Mouse (Mus musculus) liver, embryonic 14.5 days (tissue): ENCODE data around the gene Hrasls. TPM values are rescaled to one million over a fixed set of nuclear protein-coding genes. Genes with fewer than 3 reads are reported as not detected.

Experiments
- ATAC-seq: fragments of 200-750 bp; cut with Nextera tagmentation; 2 replicates; pipeline ENCODE4 v1.8.0; 2017; ENCODE audit warnings: moderate number of reproducible peaks, mild to moderate bottlenecking, moderate library complexity; ENCODE audit not compliant: insufficient read depth
- DNase-seq, 3 experiments: peaks; one replicate each; pipeline ENCODE4 v3.0.0-alpha.2; 2012 to 2013; ENCODE audit warnings: low read depth in 3 of 3, low spot score in 3 of 3
- H3K27ac ChIP-seq: fragments of 300-500 bp; sonication (generic); 2 replicates; pipeline ENCODE4 v1.5.1; 2014; ENCODE audit warnings: moderate library complexity, mild to moderate bottlenecking, control low read depth, inconsistent platforms
- H3K27me3 ChIP-seq: fragments of 300-500 bp; sonication (generic); 2 replicates; pipeline ENCODE4 v1.6.1; 2014; ENCODE audit warnings: mild to moderate bottlenecking, low read length, moderate library complexity; ENCODE audit not compliant: control insufficient read depth, insufficient read depth
- H3K36me3 ChIP-seq: fragments of 300-500 bp; sonication (generic); replicated peaks from 2 replicates; pipeline ENCODE4 v1.6.1; 2014; ENCODE audit warnings: low read depth; ENCODE audit not compliant: control insufficient read depth, insufficient read depth
- H3K4me1 ChIP-seq, 2 experiments: fragments of 200-500 bp in 1 of 2; fragments of 300-500 bp in 1 of 2; sonication (generic) in 1 of 2; replicated peaks; 2 replicates each; pipeline ENCODE4 v1.6.1; 2012 to 2014; ENCODE audit warnings: antibody characterized with exemption in 1 of 2, inconsistent platforms in 1 of 2, low read length in 1 of 2; ENCODE audit not compliant: control insufficient read depth in 2 of 2, insufficient read depth in 2 of 2
- H3K4me2 ChIP-seq: fragments of 300-500 bp; sonication (generic); 2 replicates; pipeline ENCODE4 v1.6.1; 2014; ENCODE audit warnings: low read depth, mild to moderate bottlenecking, control low read depth, moderate library complexity
- H3K4me3 ChIP-seq, 2 experiments: fragments of 200-500 bp in 1 of 2; fragments of 300-500 bp in 1 of 2; sonication (generic) in 1 of 2; 2 replicates each; pipeline ENCODE4 v1.5.1; 2012 to 2014; ENCODE audit warnings: low read depth in 2 of 2, low read length in 2 of 2, mild to moderate bottlenecking in 2 of 2, control low read depth in 1 of 2, inconsistent platforms in 1 of 2, moderate library complexity in 1 of 2; ENCODE audit not compliant: insufficient read depth in 1 of 2
- H3K9ac ChIP-seq: fragments of 300-500 bp; sonication (generic); replicated peaks from 2 replicates; pipeline ENCODE4 v1.6.1; 2014; ENCODE audit warnings: mild to moderate bottlenecking, control low read depth, moderate library complexity
- H3K9me3 ChIP-seq: fragments of 300-500 bp; sonication (generic); 2 replicates; pipeline ENCODE4 v1.6.1; 2016; ENCODE audit warnings: low read length, mixed read lengths; ENCODE audit not compliant: control insufficient read depth
- CTCF ChIP-seq: IDR thresholded peaks from 2 replicates; pipeline ENCODE4 v1.5.1; 2016; ENCODE audit warnings: antibody characterized with exemption, low read depth, control low read depth
- EP300 ChIP-seq: IDR thresholded peaks from 2 replicates; pipeline ENCODE4 v1.6.1; 2016; ENCODE audit warnings: antibody characterized with exemption, low read depth
- WGBS: fragments of 180-500 bp; shearing (Covaris S2); extraction: QIAGEN DNeasy Blood & Tissue Kit; methylation state at CpG from one replicate; pipeline ENCODE4 v1.1.7; 2014; ENCODE audit not compliant: insufficient replicate concordance; 5-methylcytosine and 5-hydroxymethylcytosine counted together
- polyA plus RNA-seq, 2 experiments: library from polyadenylated mRNA; depleted of rRNA in 1 of 2; stranded (reverse) in 1 of 2; unstranded in 1 of 2; fragments of >200 nt; fragmentation: Nextera tagmentation in 1 of 2; extraction: Ambion mirVana in 1 of 2; gene quantifications; 2 replicates each; pipeline versions ENCODE4 v1.2.1 to v1.2.3; 2012 to 2014

The Hrasls gene
- polyA plus RNA-seq, 2 experiments = 0.02 to 0.04 TPM

- Histone ChIP-seq H3K4me1 (no peaks in the 10 kb centered on the region), H3K9me3 (no peaks in the 10 kb centered on the region), H3K9ac (no peak overlapping the region), H3K27ac (no peak overlapping the region), H3K27me3 (no peaks in the 10 kb centered on the region), H3K4me3 (no peak overlapping the region), H3K36me3 (no peaks in the 10 kb centered on the region), H3K4me2 (no peak overlapping the region)
- ATAC-seq (no peak), DNase-seq (no peak)
- TF ChIP-seq EP300 (no peak), CTCF (no peak)
- WGBS = 45% methylated on average over 6 of the region's 6 CpGs
Measured at GRCm38 (mm10) chr16:29174831-29175350, 34.6 kb upstream of the Hrasls start.

- Histone ChIP-seq H3K9ac (no peak overlapping the region), H3K36me3 (no peaks in the 10 kb centered on the region), H3K4me1 (no peaks in the 10 kb centered on the region), H3K27ac (no peak overlapping the region), H3K27me3 (no peaks in the 10 kb centered on the region), H3K9me3 (no peaks in the 10 kb centered on the region), H3K4me3 (no peak overlapping the region), H3K4me2 (no peak overlapping the region)
- ATAC-seq = no peak
- TF ChIP-seq CTCF = no peak
- no peak for TF ChIP-seq EP300
- no peak for DNase-seq
- 12% methylated on average over 5 of the region's 5 CpGs for WGBS
Measured at GRCm38 (mm10) chr16:29192911-29193310, 16.6 kb upstream of the Hrasls start.

GRCm38 (mm10) chr16:29193981-29194380, 15.5 kb upstream of the Hrasls start:
- Histone ChIP-seq H3K9me3 (no peaks in the 10 kb centered on the region), H3K9ac (no peak overlapping the region), H3K36me3 (no peaks in the 10 kb centered on the region), H3K4me1 (no peaks in the 10 kb centered on the region), H3K4me3 (no peak overlapping the region), H3K27ac (no peak overlapping the region), H3K4me2 (no peak overlapping the region), H3K27me3 (no peaks in the 10 kb centered on the region)
- no peak for DNase-seq
- ATAC-seq = no peak
- no peak for TF ChIP-seq EP300
- no peak for TF ChIP-seq CTCF
- WGBS = 71% methylated on average over 4 of the region's 4 CpGs

GRCm38 (mm10) chr16:29195156-29195555, 14.3 kb upstream of the Hrasls start:
- no peaks in the 10 kb centered on the region for H3K36me3 ChIP-seq

GRCm38 (mm10) chr16:29198461-29198860, 11.0 kb upstream of the Hrasls start:
- WGBS = 28% methylated on average over 5 of the region's 5 CpGs
- no peak overlapping the region for H3K27ac ChIP-seq
- H3K4me1 ChIP-seq = no peaks in the 10 kb centered on the region
- no peaks in the 10 kb centered on the region for H3K36me3 ChIP-seq
- H3K9ac ChIP-seq = no peak overlapping the region
- no peaks in the 10 kb centered on the region for H3K27me3 ChIP-seq
- ATAC-seq (no peak), DNase-seq (no peak)
- H3K4me2 ChIP-seq = no peak overlapping the region
- no peak overlapping the region for H3K4me3 ChIP-seq
- no peaks in the 10 kb centered on the region for H3K9me3 ChIP-seq
- TF ChIP-seq EP300 (no peak), CTCF (no peak)

More at GRCm38 (mm10) chr16:29195156-29195555, 14.3 kb upstream of the Hrasls start:
- Histone ChIP-seq H3K27ac (no peak overlapping the region), H3K4me2 (no peak overlapping the region), H3K4me1 (no peaks in the 10 kb centered on the region), H3K9ac (no peak overlapping the region), H3K9me3 (no peaks in the 10 kb centered on the region), H3K27me3 (no peaks in the 10 kb centered on the region), H3K4me3 (no peak overlapping the region)
- TF ChIP-seq CTCF (no peak), EP300 (no peak)
- no peak for DNase-seq
- no peak for ATAC-seq
- 50% methylated on average over 1 of the region's 1 CpGs for WGBS
